Mouse (Mus musculus): Measurements from ENCODE around the gene Spem2. TPM values are rescaled to one million over a fixed set of nuclear protein-coding genes. Genes with fewer than 3 reads are reported as not detected.

The Spem2 gene
- total RNA-seq, 1 experiment from 2014 or later = not detected

- DNase-seq = no peak
These were observed 17.2 kb upstream of the Spem2 start for GRCm38 (mm10) chr11:69835326-69835965.

- DNase-seq = peak; percentile 45
These were observed 15.8 kb upstream of the Spem2 start for GRCm38 (mm10) chr11:69834001-69834549.

GRCm38 (mm10) chr11:69833554-69833953 is 15.3 kb upstream of the Spem2 start:
- no peak for DNase-seq

GRCm38 (mm10) chr11:69828832-69829231 is 10.6 kb upstream of the Spem2 start:
- DNase-seq = no peak

GRCm38 (mm10) chr11:69823456-69823855 is 5.2 kb upstream of the Spem2 start:
- DNase-seq = no peak

- no peak for DNase-seq
These were observed 3.8 kb upstream of the Spem2 start, which contains the start of gene Spem1 for GRCm38 (mm10) chr11:69822080-69822479. Gene Spem1 (minus strand): TSS chr11:69822180.

GRCm38 (mm10) chr11:69818871-69819270 is 606 bp upstream of the Spem2 start:
- DNase-seq = no peak

- no peak for DNase-seq
These were observed 1.7 kb downstream of the Spem2 start for GRCm38 (mm10) chr11:69816520-69816919.

- DNase-seq = no peak
These were observed 3.1 kb downstream of the Spem2 start, which contains the start of gene Gm39566 for GRCm38 (mm10) chr11:69815155-69815554. Gene Gm39566 (minus strand): TSS chr11:69815298.

- DNase-seq = no peak
These were observed 8.0 kb downstream of the Spem2 start for GRCm38 (mm10) chr11:69810280-69810679.

- DNase-seq = no peak
These were observed 10.6 kb downstream of the Spem2 start for GRCm38 (mm10) chr11:69807641-69808040.

- DNase-seq = no peak
These were observed 11.9 kb downstream of the Spem2 start for GRCm38 (mm10) chr11:69806378-69806777.

- no peak for DNase-seq
These were observed 13.0 kb downstream of the Spem2 start, which contains the start of gene Tmem102 for GRCm38 (mm10) chr11:69804972-69805909. Gene Tmem102 (minus strand): TSS chr11:69805624.

- no peak for DNase-seq
These were observed 13.7 kb downstream of the Spem2 start for GRCm38 (mm10) chr11:69804652-69804940.

- peak; percentile 83 for DNase-seq
These were observed 14.2 kb downstream of the Spem2 start for GRCm38 (mm10) chr11:69803786-69804651.

GRCm38 (mm10) chr11:69803328-69803727 is 14.9 kb downstream of the Spem2 start:
- DNase-seq = no peak

GRCm38 (mm10) chr11:69802648-69803105 is 15.6 kb downstream of the Spem2 start:
- DNase-seq = peak; percentile 94

- no peak for DNase-seq
These were observed 16.8 kb downstream of the Spem2 start, which contains the start of gene Fgf11 for GRCm38 (mm10) chr11:69801379-69801977. Gene Fgf11 (minus strand): TSS chr11:69801857.

GRCm38 (mm10) chr11:69800392-69801197 is 17.7 kb downstream of the Spem2 start:
- peak; percentile 67 for DNase-seq

- peak; percentile 41 for DNase-seq
These were observed 18.2 kb downstream of the Spem2 start for GRCm38 (mm10) chr11:69800138-69800391.

Data from adrenal gland, postnatal 25 days (tissue).